Mouse (Mus musculus) myocyte (in vitro differentiated cells): ENCODE results near the gene Arhgef18. TPM values are rescaled to one million over a fixed set of nuclear protein-coding genes. Genes with fewer than 3 reads are reported as not detected.

ENCODE experiments used
- H3K27me3 ChIP-seq: one replicate; pipeline ENCODE4 v1.6.1; 2011; ENCODE audit not compliant: control insufficient read depth, insufficient read depth, insufficient read length
- H3K36me3 ChIP-seq: one replicate; pipeline ENCODE4 v1.6.1; 2011; ENCODE audit not compliant: control insufficient read depth, insufficient read depth
- H3K4me2 ChIP-seq: one replicate; pipeline ENCODE4 v1.6.1; 2011; ENCODE audit warnings: low read depth, control low read depth
- H3K4me3 ChIP-seq: one replicate; pipeline ENCODE4 v1.5.1; 2011; ENCODE audit warnings: mild to moderate bottlenecking, control low read depth, moderate library complexity
- H3K79me2 ChIP-seq: one replicate; pipeline ENCODE4 v1.6.1; 2011; ENCODE audit not compliant: control insufficient read depth, insufficient read depth
- H3ac ChIP-seq: one replicate; pipeline ENCODE4 v1.6.1; 2011; ENCODE audit not compliant: control insufficient read depth, insufficient read length
- CEBPB ChIP-seq: IDR thresholded peaks from 2 replicates; pipeline ENCODE4 v1.6.1; 2011; ENCODE audit warnings: mild to moderate bottlenecking, moderate library complexity; ENCODE audit not compliant: poor library complexity, insufficient read depth, severe bottlenecking
- E2F4 ChIP-seq: IDR thresholded peaks from one replicate; pipeline ENCODE4 v1.6.1; 2011; ENCODE audit warnings: mild to moderate bottlenecking, control low read depth, moderate library complexity; ENCODE audit not compliant: insufficient read depth
- MAX ChIP-seq: IDR thresholded peaks from one replicate; pipeline ENCODE4 v1.6.1; 2011; ENCODE audit warnings: low read depth, mild to moderate bottlenecking, control low read depth
- MYOD1 ChIP-seq, 3 experiments: IDR thresholded peaks; one replicate each; pipeline ENCODE4 v1.6.1; 2011; ENCODE audit warnings: control low read depth in 2 of 3, low read depth in 2 of 3, mild to moderate bottlenecking in 2 of 3, moderate library complexity in 1 of 3; ENCODE audit not compliant: insufficient read length in 2 of 3, control insufficient read depth in 1 of 3
- MYOG ChIP-seq, 3 experiments: IDR thresholded peaks; one replicate each; pipeline ENCODE4 v1.6.1; 2011; ENCODE audit warnings: control low read depth in 2 of 3, low read depth in 2 of 3, mild to moderate bottlenecking in 2 of 3; ENCODE audit not compliant: insufficient read length in 2 of 3, control insufficient read depth in 1 of 3, insufficient read depth in 1 of 3
- POLR2A ChIP-seq: IDR thresholded peaks from one replicate; pipeline ENCODE4 v1.6.1; 2011; ENCODE audit warnings: low read depth, mild to moderate bottlenecking, control low read depth, moderate library complexity; ENCODE audit not compliant: insufficient read length
- POLR2AphosphoS2 ChIP-seq: IDR thresholded peaks from one replicate; pipeline ENCODE4 v1.6.1; 2011; ENCODE audit warnings: low read depth, control low read depth; ENCODE audit not compliant: insufficient read length
- REST ChIP-seq: IDR thresholded peaks from one replicate; pipeline ENCODE4 v1.6.1; 2011; ENCODE audit warnings: mild to moderate bottlenecking, control low read depth, moderate library complexity; ENCODE audit not compliant: insufficient read depth, insufficient read length
- SRF ChIP-seq: IDR thresholded peaks from one replicate; pipeline ENCODE4 v1.6.1; 2011; ENCODE audit warnings: low read depth; ENCODE audit not compliant: control insufficient read depth, insufficient read length
- TCF12 ChIP-seq: IDR thresholded peaks from one replicate; pipeline ENCODE4 v1.6.1; 2011; ENCODE audit warnings: mild to moderate bottlenecking, control low read depth; ENCODE audit not compliant: poor library complexity, insufficient read depth, severe bottlenecking
- TCF3 ChIP-seq: IDR thresholded peaks from one replicate; pipeline ENCODE4 v1.6.1; 2011; ENCODE audit warnings: low read depth, control low read depth; ENCODE audit not compliant: insufficient read length
- USF1 ChIP-seq: IDR thresholded peaks from one replicate; pipeline ENCODE4 v1.6.1; 2011; ENCODE audit warnings: low read depth, mild to moderate bottlenecking, control low read depth, moderate library complexity
- polyA plus RNA-seq: library from polyadenylated mRNA; unstranded; fragments of >200 nt; fragmentation: generic; extraction: Trizol; gene quantifications from one replicate; pipeline ENCODE4 v1.2.1, GENCODE M21; 2012; ENCODE audit warnings: missing spikeins

Arhgef18 gene
- polyA plus RNA-seq, 1 experiment: 10.7 TPM

- Histone ChIP-seq H3K36me3 (no peaks in the 10 kb centered on the region), H3K4me2 (no peak overlapping the region), H3K79me2 (no peaks in the 10 kb centered on the region), H3K27me3 (no peaks in the 10 kb centered on the region), H3K4me3 (no peak overlapping the region), H3ac (no peak overlapping the region)
- TF ChIP-seq E2F4: no peak
- peak; percentile 66 for TF ChIP-seq USF1
These were observed 5.5 kb upstream of the Arhgef18 start for GRCm38 (mm10) chr8:3387286-3387685.

GRCm38 (mm10) chr8:3388591-3389338 is 4.0 kb upstream of the Arhgef18 start:
- Histone ChIP-seq H3K79me2 (peaks cover 9% of the 10 kb centered on the region), H3K4me3 (no peak overlapping the region), H3ac (no peak overlapping the region), H3K4me2 (no peak overlapping the region), H3K27me3 (no peaks in the 10 kb centered on the region), H3K36me3 (no peaks in the 10 kb centered on the region)
- TF ChIP-seq E2F4 (no peak), TCF12 (no peak), USF1 (no peak), MAX (no peak), MYOG (IDR thresholded peaks at IDR 0.05; ENCODE audit: control insufficient read depth in 1 of 3, insufficient read depth in 1 of 3, insufficient read length in 2 of 3, low read depth in 2 of 3) (no peak), TCF3 (no peak), CEBPB (no peak), REST (no peak), POLR2A (no peak), MYOD1 (IDR thresholded peaks at IDR 0.05; ENCODE audit: control insufficient read depth in 1 of 3, insufficient read length in 2 of 3, low read depth in 2 of 3) (no peak), POLR2AphosphoS2 (no peak), SRF (no peak)

GRCm38 (mm10) chr8:3389506-3389905 is 3.3 kb upstream of the Arhgef18 start:
- TF ChIP-seq POLR2AphosphoS2: no peak
- no peak for TF ChIP-seq USF1
- TF ChIP-seq POLR2A: no peak
- no peak for TF ChIP-seq MYOD1 (IDR thresholded peaks at IDR 0.05; ENCODE audit: control insufficient read depth in 1 of 3, insufficient read length in 2 of 3, low read depth in 2 of 3)
- Histone ChIP-seq H3K4me3 (no peak overlapping the region), H3K27me3 (no peaks in the 10 kb centered on the region), H3K36me3 (no peaks in the 10 kb centered on the region), H3K4me2 (no peak overlapping the region), H3K79me2 (peaks cover 17% of the 10 kb centered on the region), H3ac (no peak overlapping the region)

GRCm38 (mm10) chr8:3392293-3392692 is 513 bp upstream of the Arhgef18 start:
- Histone ChIP-seq H3K79me2 (peaks cover 43% of the 10 kb centered on the region), H3K4me2 (peak overlapping the region; percentile 76), H3K4me3 (peak overlapping the region; percentile 90), H3K36me3 (no peaks in the 10 kb centered on the region), H3K27me3 (no peaks in the 10 kb centered on the region), H3ac (no peak overlapping the region)
- TF ChIP-seq SRF (no peak), MYOD1 (IDR thresholded peaks at IDR 0.05; ENCODE audit: control insufficient read depth in 1 of 3, insufficient read length in 2 of 3, low read depth in 2 of 3) (no peak), TCF3 (no peak), POLR2A (no peak), MAX (no peak), E2F4 (no peak), REST (no peak), POLR2AphosphoS2 (no peak), USF1 (no peak), MYOG (IDR thresholded peaks at IDR 0.05; ENCODE audit: control insufficient read depth in 1 of 3, insufficient read depth in 1 of 3, insufficient read length in 2 of 3, low read depth in 2 of 3) (no peak), TCF12 (no peak), CEBPB (no peak)

- H3K4me2 ChIP-seq: peak overlapping the region; percentile 22
These were observed 1.8 kb downstream of the Arhgef18 start for GRCm38 (mm10) chr8:3394600-3394999.

More at GRCm38 (mm10) chr8:3394600-3394999, 1.8 kb downstream of the Arhgef18 start:
- Histone ChIP-seq H3ac (no peak overlapping the region), H3K36me3 (peaks cover 5% of the 10 kb centered on the region), H3K27me3 (no peaks in the 10 kb centered on the region), H3K79me2 (peaks cover 56% of the 10 kb centered on the region), H3K4me3 (no peak overlapping the region)
- TF ChIP-seq MAX: no peak
- no peak for TF ChIP-seq MYOD1 (IDR thresholded peaks at IDR 0.05; ENCODE audit: control insufficient read depth in 1 of 3, insufficient read length in 2 of 3, low read depth in 2 of 3)
- no peak for TF ChIP-seq TCF3
- no peak for TF ChIP-seq USF1
- no peak for TF ChIP-seq POLR2A
- TF ChIP-seq POLR2AphosphoS2: no peak
- TF ChIP-seq TCF12: no peak
- no peak for TF ChIP-seq E2F4
- TF ChIP-seq REST: no peak
- TF ChIP-seq MYOG (IDR thresholded peaks at IDR 0.05; ENCODE audit: control insufficient read depth in 1 of 3, insufficient read depth in 1 of 3, insufficient read length in 2 of 3, low read depth in 2 of 3): no peak
- TF ChIP-seq SRF: no peak
- no peak for TF ChIP-seq CEBPB
